Mouse (Mus musculus) kidney, adult 2 months (tissue): ENCODE measurements around the gene Sco2.

ENCODE experiments used
- CTCF ChIP-seq: fragments of 200-500 bp; conservative IDR thresholded peaks from 2 replicates; pipeline ENCODE4 v1.5.1; 2011; ENCODE audit warnings: low read depth, mild to moderate bottlenecking, control low read depth, low read length, moderate library complexity, mixed read lengths; ENCODE audit not compliant: insufficient read depth, insufficient read length
- POLR2A ChIP-seq: fragments of 200-500 bp; IDR thresholded peaks from one replicate; pipeline ENCODE4 v1.6.1; 2011; ENCODE audit warnings: low read depth, low read length, control low read depth

- TF ChIP-seq CTCF = no peak
- TF ChIP-seq POLR2A = no peak
Measured at GRCm38 (mm10) chr15:89365141-89365551, 8.5 kb downstream of the Sco2 start.
